Mouse (Mus musculus) yolk sac, embryonic 10.5 days (tissue): ENCODE measurements around the gene Blcap.
A peak's percentile ranks its signal among the peaks of the same experiment; 100 is the strongest.

ENCODE experiments used
- DNase-seq: peaks from one replicate; pipeline ENCODE4 v3.0.0-alpha.2; 2017; ENCODE audit warnings: low spot score

Blcap gene

DNA sequence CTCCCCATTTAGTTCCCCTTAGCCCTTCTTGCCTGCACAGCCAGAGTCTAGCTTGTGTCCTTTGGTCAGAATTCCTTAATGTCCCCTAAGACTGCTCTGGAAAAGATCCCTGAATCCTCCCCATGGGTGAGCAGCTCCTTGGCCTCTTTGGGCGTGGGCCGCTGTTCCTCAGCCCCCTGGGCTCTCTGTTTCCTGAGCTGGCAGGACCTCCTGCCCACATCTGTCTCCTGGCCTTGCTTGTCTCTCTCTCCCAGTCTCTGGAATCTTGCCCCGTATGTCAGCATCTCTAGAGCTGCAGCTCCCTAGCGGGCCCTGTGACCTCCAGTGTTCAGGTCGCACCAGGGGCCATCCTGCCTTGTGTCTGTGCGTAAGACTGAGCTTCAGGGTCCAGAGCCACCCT is 51.6 kb downstream of the Blcap start:
- DNase-seq, result no peak

DNA sequence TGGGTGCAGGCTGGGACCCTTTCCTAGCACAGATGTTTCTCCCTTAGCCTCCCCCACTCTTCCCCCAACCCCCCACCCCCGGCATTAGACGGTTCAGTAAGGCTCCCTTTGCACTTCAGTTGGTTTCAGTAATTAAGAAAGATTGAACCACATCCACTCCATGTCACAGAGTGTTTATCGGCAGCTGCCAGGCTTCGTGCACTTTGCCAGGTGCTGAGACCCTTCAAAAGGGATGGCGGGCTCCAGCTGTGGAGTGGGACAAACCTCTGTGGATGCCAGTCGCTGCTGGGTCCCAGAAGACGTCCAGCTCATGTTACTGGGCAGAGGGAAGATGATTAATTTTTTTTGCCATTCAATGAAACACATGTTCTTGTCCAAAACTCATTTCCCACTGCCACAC is 52.6 kb downstream of the Blcap start:
- no peak for DNase-seq

DNA sequence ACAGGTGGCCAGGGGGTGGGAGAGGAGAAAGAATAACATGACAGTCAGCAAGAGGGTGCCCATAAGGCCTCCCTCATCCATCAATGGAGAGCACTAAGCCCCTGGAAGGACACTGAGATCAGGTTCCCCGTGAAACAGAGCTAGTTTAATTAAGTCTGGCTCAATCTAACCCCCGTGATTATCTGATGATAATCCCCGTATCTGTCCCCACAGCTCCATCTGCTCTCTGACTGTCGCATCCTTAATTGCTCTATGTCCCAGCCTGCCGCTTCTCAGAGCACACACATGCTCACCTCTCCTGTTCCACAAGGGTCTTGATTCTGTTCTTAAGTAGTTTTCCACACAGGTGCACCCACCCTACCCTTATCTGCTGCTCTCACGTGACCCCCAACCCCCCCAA is 53.5 kb downstream of the Blcap start:
- DNase-seq, result no peak

DNA sequence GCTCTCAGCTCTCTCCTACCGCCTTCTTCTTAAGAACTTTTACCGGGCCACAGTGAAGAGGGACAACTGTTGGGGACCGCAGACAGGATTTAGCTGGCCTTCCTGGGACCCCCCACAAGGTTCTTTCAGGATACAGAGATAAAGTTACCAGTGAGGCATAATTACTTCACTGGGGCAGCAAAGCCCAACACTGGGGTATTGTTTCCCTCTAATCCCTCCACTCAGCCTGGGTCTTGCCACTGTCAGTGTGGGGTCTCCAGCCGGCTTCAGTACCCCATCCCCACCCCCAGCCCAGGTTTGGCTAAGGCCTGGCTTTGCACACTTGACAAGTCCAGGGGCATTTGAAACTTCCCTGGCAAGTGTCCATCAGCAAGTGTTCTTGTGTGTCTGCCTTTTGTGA is 56.7 kb downstream of the Blcap start:
- DNase-seq, result no peak

DNA sequence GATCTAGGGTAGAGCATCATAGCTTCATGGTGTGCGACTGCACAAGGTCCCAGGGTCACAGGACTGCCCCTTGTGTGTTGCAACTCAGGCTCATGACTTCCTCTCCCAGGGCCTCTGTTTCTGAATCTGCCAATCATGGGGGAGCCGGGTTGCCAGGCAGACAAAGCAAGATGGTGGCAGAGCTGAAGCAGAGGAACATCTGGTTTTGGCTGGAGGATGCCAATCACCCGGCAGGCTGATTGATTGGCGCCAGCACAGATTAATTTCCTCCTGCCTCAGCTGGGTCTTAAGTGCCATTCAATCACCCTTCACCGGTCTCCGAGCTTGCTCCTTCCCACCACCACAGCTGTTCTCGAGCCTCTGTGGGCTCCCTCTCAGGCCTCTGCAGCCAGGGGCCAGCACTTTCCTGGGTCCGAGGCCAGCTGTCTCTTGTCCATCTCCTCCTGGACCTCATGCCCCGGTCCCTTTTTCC is 57.3 kb downstream of the Blcap start:
- DNase-seq, result no peak

DNA sequence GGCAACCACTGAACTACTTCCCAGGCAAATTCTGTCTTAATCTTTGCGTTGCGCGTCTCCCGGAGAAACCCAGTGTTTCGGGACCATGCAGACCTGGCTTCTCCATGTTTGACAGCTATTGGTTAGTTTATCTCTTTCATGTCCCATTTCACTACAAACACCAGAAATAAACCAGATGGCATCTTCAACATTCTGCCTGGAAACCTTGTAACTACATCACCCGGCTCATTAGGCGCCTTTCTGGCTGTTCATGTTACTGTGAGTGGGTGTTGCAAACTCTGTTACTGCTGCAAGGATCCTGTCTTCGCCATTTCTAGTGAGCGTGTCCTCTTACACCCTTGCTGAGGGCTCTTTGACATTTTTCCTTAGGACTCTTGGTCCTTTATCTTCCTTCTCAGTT is 58.2 kb downstream of the Blcap start:
- no peak for DNase-seq

DNA sequence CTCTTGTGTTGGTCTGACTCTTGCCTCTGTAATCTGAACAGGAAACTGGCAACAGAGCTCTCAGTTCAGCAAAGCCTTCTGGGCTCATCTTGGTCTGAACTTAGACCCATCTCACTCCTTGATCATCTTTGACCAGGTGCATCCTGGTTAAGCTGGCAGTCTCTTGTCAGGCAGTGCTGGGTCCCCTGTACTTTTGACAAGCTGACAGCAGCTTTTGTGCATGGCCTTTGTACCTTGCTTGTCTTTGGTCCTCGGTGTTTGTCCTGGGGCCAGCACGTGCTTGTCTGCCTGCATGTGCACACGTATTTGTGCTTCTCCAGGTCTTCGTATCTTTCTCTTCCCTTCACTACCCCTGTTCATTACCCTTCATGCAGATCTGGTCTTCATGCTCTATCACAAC is 61.0 kb downstream of the Blcap start:
- DNase-seq, result peak; percentile 67

DNA sequence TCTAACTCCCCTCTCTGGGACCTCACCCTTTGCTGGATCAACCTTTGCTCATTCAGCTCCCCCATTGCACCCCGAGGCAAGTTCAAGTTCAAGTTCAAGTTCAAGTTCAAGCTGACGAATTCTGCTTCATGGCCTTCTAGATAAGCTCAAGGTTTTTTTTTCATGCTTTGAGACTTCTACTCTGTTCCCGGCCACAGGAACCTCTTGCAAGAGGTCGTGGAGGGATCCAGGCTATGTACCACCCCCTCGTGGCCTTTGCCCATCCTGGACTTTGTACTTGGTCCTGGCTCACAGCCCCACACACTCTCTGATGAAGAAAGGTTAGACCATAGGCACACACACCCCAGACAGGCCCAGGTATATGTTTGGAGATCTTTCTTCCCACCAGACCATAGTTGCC is 61.9 kb downstream of the Blcap start:
- peak; percentile 29 for DNase-seq

DNA sequence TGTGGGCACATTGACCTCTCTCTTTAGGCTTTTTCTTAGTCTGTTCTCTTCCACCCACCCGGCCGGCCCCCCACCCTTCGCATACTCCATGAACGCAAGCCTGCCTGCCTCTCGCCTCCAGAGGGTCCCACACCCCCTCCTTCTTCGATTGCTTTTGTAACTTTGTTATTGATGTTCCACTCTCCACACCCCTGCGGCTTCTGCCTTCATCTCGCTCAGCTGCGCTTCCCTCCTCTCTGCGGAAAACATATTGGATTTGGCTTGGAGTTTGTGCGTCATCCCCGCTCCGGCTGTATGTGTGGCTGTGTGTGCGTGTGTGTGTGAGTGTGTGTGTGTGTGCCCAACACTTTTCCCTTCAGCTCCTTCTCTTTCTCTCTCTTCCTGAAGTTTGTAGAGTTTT is 64.3 kb downstream of the Blcap start:
- DNase-seq, result no peak
